Mouse (Mus musculus): ENCODE measurements around the gene Ccrl2. TPM values are rescaled to one million over a fixed set of nuclear protein-coding genes. Genes with fewer than 3 reads are reported as not detected.

Ccrl2 gene
- polyA plus RNA-seq, 1 experiment from 2014 or later: 1.1 TPM

- 65% methylated on average over 9 of the region's 9 CpGs for WGBS
- no peaks in the 10 kb centered on the region for H3K27me3 ChIP-seq (ENCODE audit: control insufficient read depth, insufficient read depth, low read length)
- H3K9ac ChIP-seq (replicated peaks; ENCODE audit: low read depth, low read length): no peak overlapping the region
- H3K4me1 ChIP-seq (ENCODE audit: control insufficient read depth, insufficient read depth, low read length): peaks cover 3% of the 10 kb centered on the region; the same call in 1 of the 2 replicates
- no peaks in the 10 kb centered on the region for H3K36me3 ChIP-seq (ENCODE audit: control insufficient read depth, insufficient read depth, low read length)
- H3K4me3 ChIP-seq (ENCODE audit: low read depth, low read length): no peak overlapping the region
- no peaks in the 10 kb centered on the region for H3K9me3 ChIP-seq (ENCODE audit: control insufficient read depth, low read length)
- ATAC-seq (ENCODE audit: low read depth): no peak
- no peak overlapping the region for H3K4me2 ChIP-seq (ENCODE audit: low read depth, low read length)
- no peak overlapping the region for H3K27ac ChIP-seq (ENCODE audit: low read depth, low read length)
Measured at GRCm38 (mm10) chr9:111092657-111093056, 35.3 kb upstream of the Ccrl2 start.

- no peak for ATAC-seq (ENCODE audit: low read depth)
- no peak overlapping the region for H3K4me2 ChIP-seq (ENCODE audit: low read depth, low read length)
- H3K27me3 ChIP-seq (ENCODE audit: control insufficient read depth, insufficient read depth, low read length): no peaks in the 10 kb centered on the region
- H3K9ac ChIP-seq (replicated peaks; ENCODE audit: low read depth, low read length): no peak overlapping the region
- no peaks in the 10 kb centered on the region for H3K36me3 ChIP-seq (ENCODE audit: control insufficient read depth, insufficient read depth, low read length)
- H3K27ac ChIP-seq (ENCODE audit: low read depth, low read length): no peak overlapping the region
- H3K9me3 ChIP-seq (ENCODE audit: control insufficient read depth, low read length): no peaks in the 10 kb centered on the region
- 31% methylated on average over 7 of the region's 7 CpGs for WGBS
- H3K4me1 ChIP-seq (ENCODE audit: control insufficient read depth, insufficient read depth, low read length): peaks cover 3% of the 10 kb centered on the region; the same call in 1 of the 2 replicates
- no peak overlapping the region for H3K4me3 ChIP-seq (ENCODE audit: low read depth, low read length)
Measured at GRCm38 (mm10) chr9:111088886-111089285, 31.6 kb upstream of the Ccrl2 start.

GRCm38 (mm10) chr9:111087960-111088359 is 30.6 kb upstream of the Ccrl2 start:
- Histone ChIP-seq H3K4me1 (ENCODE audit: control insufficient read depth, insufficient read depth, low read length) (peaks cover 3% of the 10 kb centered on the region; the same call in 1 of the 2 replicates), H3K27me3 (ENCODE audit: control insufficient read depth, insufficient read depth, low read length) (no peaks in the 10 kb centered on the region), H3K4me2 (ENCODE audit: low read depth, low read length) (no peak overlapping the region), H3K36me3 (ENCODE audit: control insufficient read depth, insufficient read depth, low read length) (no peaks in the 10 kb centered on the region), H3K4me3 (ENCODE audit: low read depth, low read length) (no peak overlapping the region), H3K27ac (ENCODE audit: low read depth, low read length) (no peak overlapping the region), H3K9ac (replicated peaks; ENCODE audit: low read depth, low read length) (no peak overlapping the region), H3K9me3 (ENCODE audit: control insufficient read depth, low read length) (no peaks in the 10 kb centered on the region)
- ATAC-seq (ENCODE audit: low read depth): no peak
- 20% methylated on average over 5 of the region's 5 CpGs for WGBS

GRCm38 (mm10) chr9:111086995-111087606 is 29.8 kb upstream of the Ccrl2 start:
- H3K4me2 ChIP-seq (ENCODE audit: low read depth, low read length): no peak overlapping the region
- WGBS: 29% methylated on average over 3 of the region's 3 CpGs
- no peaks in the 10 kb centered on the region for H3K9me3 ChIP-seq (ENCODE audit: control insufficient read depth, low read length)
- no peak overlapping the region for H3K9ac ChIP-seq (replicated peaks; ENCODE audit: low read depth, low read length)
- no peak overlapping the region for H3K4me3 ChIP-seq (ENCODE audit: low read depth, low read length)
- no peak for ATAC-seq (ENCODE audit: low read depth)
- H3K36me3 ChIP-seq (ENCODE audit: control insufficient read depth, insufficient read depth, low read length): no peaks in the 10 kb centered on the region
- peaks cover 3% of the 10 kb centered on the region; the same call in 1 of the 2 replicates for H3K4me1 ChIP-seq (ENCODE audit: control insufficient read depth, insufficient read depth, low read length)
- H3K27ac ChIP-seq (ENCODE audit: low read depth, low read length): no peak overlapping the region
- H3K27me3 ChIP-seq (ENCODE audit: control insufficient read depth, insufficient read depth, low read length): no peaks in the 10 kb centered on the region

GRCm38 (mm10) chr9:111086137-111086536 is 28.8 kb upstream of the Ccrl2 start:
- no peaks in the 10 kb centered on the region for H3K36me3 ChIP-seq (ENCODE audit: control insufficient read depth, insufficient read depth, low read length)
- H3K4me3 ChIP-seq (ENCODE audit: low read depth, low read length): no peak overlapping the region
- no peaks in the 10 kb centered on the region for H3K9me3 ChIP-seq (ENCODE audit: control insufficient read depth, low read length)
- H3K9ac ChIP-seq (replicated peaks; ENCODE audit: low read depth, low read length): no peak overlapping the region
- WGBS: 74% methylated on average over 6 of the region's 6 CpGs
- peaks cover 3% of the 10 kb centered on the region; the same call in 1 of the 2 replicates for H3K4me1 ChIP-seq (ENCODE audit: control insufficient read depth, insufficient read depth, low read length)
- H3K4me2 ChIP-seq (ENCODE audit: low read depth, low read length): no peak overlapping the region
- H3K27me3 ChIP-seq (ENCODE audit: control insufficient read depth, insufficient read depth, low read length): no peaks in the 10 kb centered on the region
- H3K27ac ChIP-seq (ENCODE audit: low read depth, low read length): no peak overlapping the region
- ATAC-seq (ENCODE audit: low read depth): no peak

GRCm38 (mm10) chr9:111085329-111085728 is 28.0 kb upstream of the Ccrl2 start:
- ATAC-seq (ENCODE audit: low read depth): no peak
- Histone ChIP-seq H3K27ac (ENCODE audit: low read depth, low read length) (no peak overlapping the region), H3K36me3 (ENCODE audit: control insufficient read depth, insufficient read depth, low read length) (no peaks in the 10 kb centered on the region), H3K4me2 (ENCODE audit: low read depth, low read length) (no peak overlapping the region), H3K4me1 (ENCODE audit: control insufficient read depth, insufficient read depth, low read length) (peaks cover 3% of the 10 kb centered on the region; the same call in 1 of the 2 replicates), H3K9ac (replicated peaks; ENCODE audit: low read depth, low read length) (no peak overlapping the region), H3K4me3 (ENCODE audit: low read depth, low read length) (no peak overlapping the region), H3K9me3 (ENCODE audit: control insufficient read depth, low read length) (no peaks in the 10 kb centered on the region), H3K27me3 (ENCODE audit: control insufficient read depth, insufficient read depth, low read length) (no peaks in the 10 kb centered on the region)
- 60% methylated on average over 4 of the region's 4 CpGs for WGBS

- 83% methylated on average over 5 of the region's 5 CpGs for WGBS
- ATAC-seq (ENCODE audit: low read depth): no peak
- Histone ChIP-seq H3K27ac (ENCODE audit: low read depth, low read length) (no peak overlapping the region), H3K4me1 (ENCODE audit: control insufficient read depth, insufficient read depth, low read length) (no peaks in the 10 kb centered on the region), H3K9me3 (ENCODE audit: control insufficient read depth, low read length) (no peaks in the 10 kb centered on the region), H3K36me3 (ENCODE audit: control insufficient read depth, insufficient read depth, low read length) (no peaks in the 10 kb centered on the region), H3K9ac (replicated peaks; ENCODE audit: low read depth, low read length) (no peak overlapping the region), H3K4me3 (ENCODE audit: low read depth, low read length) (no peak overlapping the region), H3K4me2 (ENCODE audit: low read depth, low read length) (no peak overlapping the region), H3K27me3 (ENCODE audit: control insufficient read depth, insufficient read depth, low read length) (no peaks in the 10 kb centered on the region)
Measured at GRCm38 (mm10) chr9:111081765-111082164, 24.4 kb upstream of the Ccrl2 start.

GRCm38 (mm10) chr9:111080801-111081200 is 23.5 kb upstream of the Ccrl2 start:
- ATAC-seq (ENCODE audit: low read depth): no peak
- H3K27ac ChIP-seq (ENCODE audit: low read depth, low read length): no peak overlapping the region
- no peak overlapping the region for H3K4me2 ChIP-seq (ENCODE audit: low read depth, low read length)
- WGBS: 95% methylated on average over 8 of the region's 8 CpGs
- H3K9ac ChIP-seq (replicated peaks; ENCODE audit: low read depth, low read length): no peak overlapping the region
- H3K4me1 ChIP-seq (ENCODE audit: control insufficient read depth, insufficient read depth, low read length): no peaks in the 10 kb centered on the region
- H3K36me3 ChIP-seq (ENCODE audit: control insufficient read depth, insufficient read depth, low read length): no peaks in the 10 kb centered on the region
- no peaks in the 10 kb centered on the region for H3K9me3 ChIP-seq (ENCODE audit: control insufficient read depth, low read length)
- H3K4me3 ChIP-seq (ENCODE audit: low read depth, low read length): no peak overlapping the region
- no peaks in the 10 kb centered on the region for H3K27me3 ChIP-seq (ENCODE audit: control insufficient read depth, insufficient read depth, low read length)

GRCm38 (mm10) chr9:111077745-111078144 is 20.4 kb upstream of the Ccrl2 start:
- Histone ChIP-seq H3K27ac (ENCODE audit: low read depth, low read length) (no peak overlapping the region), H3K36me3 (ENCODE audit: control insufficient read depth, insufficient read depth, low read length) (no peaks in the 10 kb centered on the region), H3K4me2 (ENCODE audit: low read depth, low read length) (no peak overlapping the region), H3K9me3 (ENCODE audit: control insufficient read depth, low read length) (0 out of 2 replicates have a peak, but pooled peaks cover 3% of the 10 kb centered on the region), H3K27me3 (ENCODE audit: control insufficient read depth, insufficient read depth, low read length) (no peaks in the 10 kb centered on the region), H3K9ac (replicated peaks; ENCODE audit: low read depth, low read length) (no peak overlapping the region), H3K4me1 (ENCODE audit: control insufficient read depth, insufficient read depth, low read length) (no peaks in the 10 kb centered on the region), H3K4me3 (ENCODE audit: low read depth, low read length) (no peak overlapping the region)
- no peak for ATAC-seq (ENCODE audit: low read depth)
- 62% methylated on average over 5 of the region's 5 CpGs for WGBS

All from neural tube, embryonic 14.5 days (tissue).